Mouse (Mus musculus) layer of hippocampus, adult 9-10 months (tissue): Measurements from ENCODE around the gene Exosc3.

ENCODE experiments used
- DNase-seq: peaks from one replicate; pipeline ENCODE4 v3.0.0; 2022; ENCODE audit warnings: low spot score

Gene Exosc3

GRCm38 (mm10) chr4:45279981-45280548, 62.5 kb downstream of the Exosc3 start:
- peak; percentile 59 for DNase-seq

- DNase-seq = no peak
Observed at GRCm38 (mm10) chr4:45279292-45279691, 63.2 kb downstream of the Exosc3 start.

GRCm38 (mm10) chr4:45275770-45276169, 66.8 kb downstream of the Exosc3 start:
- DNase-seq = no peak

GRCm38 (mm10) chr4:45271041-45271452, 71.5 kb downstream of the Exosc3 start:
- peak; percentile 41 for DNase-seq

- DNase-seq = no peak
Observed at GRCm38 (mm10) chr4:45267883-45268282, 74.6 kb downstream of the Exosc3 start.
